Mouse (Mus musculus): ENCODE measurements around the gene Tsc22d2.

- TF ChIP-seq CTCF (IDR thresholded peaks at IDR 0.05; ENCODE audit: control insufficient read depth, insufficient read depth, insufficient replicate concordance, low read depth, low read length) (no peak), POLR2A (IDR thresholded peaks at IDR 0.05; ENCODE audit: control insufficient read depth, low read depth, low read length) (no peak)
Observed at GRCm38 (mm10) chr3:58388731-58389130, 25.8 kb upstream of the Tsc22d2 start.

Measured in testis, adult 2 months (tissue).